Mouse (Mus musculus): Measurements from ENCODE around the gene Sema4c.

Gene Sema4c

GRCm38 (mm10) chr1:36512089-36512965 lies 45.8 kb downstream of the Sema4c start:
- DNase-seq (ENCODE audit: low read depth in 2 of 2, low spot score in 2 of 2): peak; percentile 19 to 27

- DNase-seq (ENCODE audit: low read depth in 2 of 2, low spot score in 2 of 2): peak; percentile 99 to 100
Measured at GRCm38 (mm10) chr1:36511289-36512021, 46.7 kb downstream of the Sema4c start, which contains the start of gene Cnnm3. TSS of gene Cnnm3 (plus strand) at chr1:36511867.

- DNase-seq (ENCODE audit: low read depth in 2 of 2, low spot score in 2 of 2): no peak
Measured at GRCm38 (mm10) chr1:36508238-36508637, 49.9 kb downstream of the Sema4c start.

- DNase-seq (ENCODE audit: low read depth in 2 of 2, low spot score in 2 of 2): peak; percentile 66 to 83
Measured at GRCm38 (mm10) chr1:36501261-36501660, 56.9 kb downstream of the Sema4c start.

All from CD8-positive naive resting alpha-beta T cell, adult 2 months (primary cell).